Mouse (Mus musculus) lung, postnatal 0 days (tissue): ENCODE measurements around the gene Ppef2.

Experiments used
- CTCF ChIP-seq: IDR thresholded peaks from 2 replicates; pipeline ENCODE4 v1.5.1; 2016; ENCODE audit warnings: antibody characterized with exemption, mild to moderate bottlenecking
- EP300 ChIP-seq: IDR thresholded peaks from 2 replicates; pipeline ENCODE4 v1.6.1; 2016; ENCODE audit warnings: antibody characterized with exemption, mild to moderate bottlenecking, control low read depth

- TF ChIP-seq EP300 (no peak), CTCF (no peak)
Measured at GRCm38 (mm10) chr5:92215308-92215707, 40.8 kb downstream of the Ppef2 start, which contains the start of gene U90926.
